Mouse (Mus musculus) adrenal gland, postnatal 4 days (tissue): ENCODE results near the gene Gm42906. TPM values are rescaled to one million over a fixed set of nuclear protein-coding genes. Genes with fewer than 3 reads are reported as not detected.

Experiments
- DNase-seq, 2 experiments: peaks; one replicate each; pipeline ENCODE4 v3.0.0; 2021 to 2022; ENCODE audit warnings: low spot score in 2 of 2, mixed read lengths in 2 of 2
- long read RNA-seq, 2 experiments: library from polyadenylated mRNA; stranded (forward); transcript quantifications; one replicate each; pipeline ENCODE4 v2.0.0; 2021
- total RNA-seq, 2 experiments: library from RNA; stranded (reverse); gene quantifications; 2 replicates each; pipeline ENCODE4 v1.2.3; 2021

The Gm42906 gene
- not detected for total RNA-seq
- long read RNA-seq, experiment 1, partial matches to known transcripts: 0 of 4 reads
- long read RNA-seq, experiment 1, other reads (novel, unspliced or antisense): 4 of 4 reads
- long read RNA-seq, experiment 2, partial matches to known transcripts: 0 of 4 reads
- long read RNA-seq, experiment 2, other reads (novel, unspliced or antisense): 4 of 4 reads

GRCm38 (mm10) chr5:151428113-151428756, at the start of gene Gm42906:
Gm42906 (minus strand) TSS chr5:151428163.
- no peak for DNase-seq

DNA sequence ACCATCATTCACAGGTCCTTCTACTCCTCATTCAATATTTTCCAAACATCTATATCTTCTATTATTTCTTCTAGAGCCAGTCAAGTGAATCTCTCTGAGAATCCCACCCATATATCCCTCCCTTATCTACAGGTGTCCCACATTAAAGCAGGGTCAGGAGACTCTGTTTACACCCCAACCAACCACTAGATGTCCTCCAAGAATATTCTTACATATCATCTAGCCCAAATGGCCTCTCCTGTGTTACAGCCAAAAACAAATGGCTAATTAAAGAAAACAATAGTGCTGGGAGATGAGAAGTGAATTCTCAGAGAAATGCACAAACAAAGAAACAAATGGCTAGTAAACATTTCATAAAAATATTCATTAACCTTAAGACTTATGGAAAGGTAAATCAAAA, 17.7 kb upstream of the Gm42906 start:
- no peak for DNase-seq

- no peak for DNase-seq
These were observed 7.1 kb upstream of the Gm42906 start for GRCm38 (mm10) chr5:151435106-151435505.

DNA sequence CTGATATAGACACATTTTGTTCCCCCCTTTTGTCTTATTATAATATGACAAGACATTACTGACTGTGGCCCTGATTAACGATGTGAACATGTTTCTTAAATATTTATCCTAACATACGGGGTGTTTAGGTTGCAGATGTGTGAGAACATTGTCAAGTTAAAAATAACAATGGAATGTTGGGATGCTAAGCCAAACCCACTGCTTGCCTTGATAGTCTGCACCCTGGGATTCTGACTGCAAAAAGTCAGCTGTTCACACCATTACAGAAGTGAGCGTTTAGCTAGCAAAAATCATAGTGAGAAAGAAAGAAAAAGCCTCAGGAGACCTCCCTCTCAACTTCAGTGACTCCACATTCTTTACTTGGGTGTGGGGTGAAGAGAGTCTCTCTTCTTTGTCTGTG, 1.5 kb downstream of the Gm42906 start:
- no peak for DNase-seq

DNA sequence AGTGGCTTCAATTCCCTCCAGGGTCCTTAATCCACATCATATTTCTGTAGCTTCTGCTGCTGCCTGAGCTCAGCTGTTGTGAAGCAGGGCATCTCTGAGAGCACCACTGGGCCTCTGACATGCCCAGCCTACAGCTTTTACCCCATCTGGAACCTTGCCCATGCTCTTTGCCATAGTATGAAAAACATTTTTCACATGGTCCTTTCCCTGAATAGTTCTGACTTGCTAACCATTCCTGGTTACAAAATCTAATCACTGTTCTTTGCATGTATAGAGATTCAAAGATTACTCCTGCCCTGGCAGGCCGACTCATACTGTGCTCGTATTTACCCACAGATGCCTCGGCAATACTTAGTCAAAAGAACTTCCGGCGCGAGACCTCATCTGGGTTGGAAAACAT, 5.3 kb downstream of the Gm42906 start:
- DNase-seq: no peak

DNA sequence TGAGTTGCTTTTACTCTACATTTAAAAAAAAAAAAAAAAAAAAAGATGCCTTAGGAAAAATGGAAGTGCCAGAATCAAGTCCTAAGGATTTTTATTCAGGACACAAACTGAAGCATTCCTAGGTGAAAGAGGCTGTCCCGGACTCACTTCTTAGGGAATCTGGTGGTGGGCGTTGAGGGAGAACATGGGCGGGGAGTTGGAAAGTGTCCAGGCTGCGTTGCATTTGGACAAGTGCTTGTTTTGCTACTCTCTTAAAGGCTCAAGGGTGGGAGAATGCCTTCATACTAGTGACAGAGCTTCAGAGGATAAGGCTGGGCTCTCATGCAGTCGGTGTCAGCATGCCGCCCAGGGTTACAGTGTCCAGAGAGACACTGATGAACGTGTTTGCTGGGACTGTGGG, 6.1 kb downstream of the Gm42906 start:
- no peak for DNase-seq

- no peak for DNase-seq
These were observed 9.4 kb downstream of the Gm42906 start for GRCm38 (mm10) chr5:151418551-151418950.

DNA sequence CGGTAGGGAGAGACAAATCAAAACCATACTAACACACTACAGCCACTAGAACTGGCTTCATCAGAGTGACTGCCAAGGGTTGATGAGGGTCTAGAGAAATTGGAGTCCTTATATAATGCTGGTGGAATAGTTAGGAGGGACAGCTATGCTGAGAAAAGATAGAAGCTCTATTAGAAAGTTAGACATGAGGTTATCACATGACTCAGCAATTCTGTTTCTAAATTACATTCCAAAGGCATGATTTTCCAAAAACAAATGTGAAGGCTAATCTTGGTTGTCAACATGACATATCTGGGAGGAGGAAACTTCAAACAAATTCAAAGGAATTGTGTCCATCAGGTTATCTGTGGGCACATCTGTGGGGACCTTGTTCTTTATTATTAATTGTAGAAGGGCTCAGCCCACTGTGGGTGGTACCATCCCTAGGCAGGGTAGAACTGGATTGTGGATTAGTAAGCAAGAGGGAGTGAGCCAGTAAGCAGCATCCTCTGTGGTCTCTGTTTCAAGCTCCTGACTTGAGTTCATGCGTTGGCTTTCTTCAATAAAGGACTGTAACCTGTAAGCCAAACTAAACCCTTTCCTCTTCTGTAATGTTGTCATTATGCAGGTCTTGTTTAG, 10.4 kb downstream of the Gm42906 start:
- no peak for DNase-seq

DNA sequence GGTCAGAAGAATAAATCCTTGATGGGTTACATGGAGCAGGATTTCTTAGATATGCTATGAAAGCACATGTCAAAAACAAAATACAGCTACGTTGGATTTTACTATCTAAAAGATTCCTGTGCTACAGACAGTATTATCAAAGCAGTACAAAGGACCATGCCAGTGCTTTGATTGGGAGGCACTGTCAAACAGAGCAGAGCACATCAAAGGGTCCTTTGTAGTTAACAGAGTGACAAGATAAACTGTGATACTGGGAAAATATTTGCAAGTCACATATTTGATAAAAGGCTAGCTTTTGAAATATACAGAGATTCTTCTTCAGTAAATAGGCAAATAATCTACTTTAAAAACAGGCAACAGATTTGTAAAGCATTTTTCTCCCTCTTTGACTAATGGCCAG, 11.0 kb downstream of the Gm42906 start:
- DNase-seq: no peak

DNA sequence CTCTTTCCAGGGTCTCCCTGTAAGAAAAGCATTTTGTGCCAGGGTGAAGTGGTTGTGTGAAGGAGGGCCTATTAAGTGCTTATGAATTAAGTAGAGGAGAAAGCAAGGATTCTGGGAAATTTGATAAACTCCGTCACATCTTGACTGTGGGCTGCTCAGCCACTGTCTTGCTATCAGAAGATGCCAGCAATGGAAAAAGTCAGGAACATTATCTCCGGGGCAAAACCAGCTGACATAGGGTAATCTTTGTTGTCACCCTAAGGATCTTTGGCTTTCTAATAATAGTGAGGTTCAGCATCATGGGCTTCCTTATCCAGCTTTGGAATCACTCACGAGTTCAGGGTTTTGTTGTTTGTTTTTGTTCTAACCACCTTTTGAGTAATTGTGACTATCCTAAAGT, 14.3 kb downstream of the Gm42906 start:
- DNase-seq: no peak

- no peak for DNase-seq
These were observed 15.1 kb downstream of the Gm42906 start for GRCm38 (mm10) chr5:151412666-151413463.

DNA sequence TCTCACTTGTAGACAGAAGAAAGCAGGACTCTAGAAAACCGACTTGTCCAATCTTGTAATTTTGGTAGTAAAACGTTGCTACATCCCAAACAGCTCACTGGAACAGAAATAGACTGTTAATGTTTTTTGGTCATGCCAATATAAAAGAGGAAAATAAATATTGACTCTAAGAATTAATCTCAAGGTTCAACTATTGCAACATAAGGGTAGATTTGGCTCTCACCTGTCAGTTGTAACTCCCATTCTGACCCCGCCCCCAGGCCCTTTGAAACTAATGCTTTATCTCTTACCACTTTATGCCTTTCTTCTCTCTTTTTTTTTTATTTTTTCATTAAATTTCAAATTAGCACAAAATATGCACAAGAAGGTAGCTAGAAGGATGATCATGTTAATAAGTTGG, 18.0 kb downstream of the Gm42906 start:
- no peak for DNase-seq

GRCm38 (mm10) chr5:151409282-151409681, 18.7 kb downstream of the Gm42906 start:
- no peak for DNase-seq

DNA sequence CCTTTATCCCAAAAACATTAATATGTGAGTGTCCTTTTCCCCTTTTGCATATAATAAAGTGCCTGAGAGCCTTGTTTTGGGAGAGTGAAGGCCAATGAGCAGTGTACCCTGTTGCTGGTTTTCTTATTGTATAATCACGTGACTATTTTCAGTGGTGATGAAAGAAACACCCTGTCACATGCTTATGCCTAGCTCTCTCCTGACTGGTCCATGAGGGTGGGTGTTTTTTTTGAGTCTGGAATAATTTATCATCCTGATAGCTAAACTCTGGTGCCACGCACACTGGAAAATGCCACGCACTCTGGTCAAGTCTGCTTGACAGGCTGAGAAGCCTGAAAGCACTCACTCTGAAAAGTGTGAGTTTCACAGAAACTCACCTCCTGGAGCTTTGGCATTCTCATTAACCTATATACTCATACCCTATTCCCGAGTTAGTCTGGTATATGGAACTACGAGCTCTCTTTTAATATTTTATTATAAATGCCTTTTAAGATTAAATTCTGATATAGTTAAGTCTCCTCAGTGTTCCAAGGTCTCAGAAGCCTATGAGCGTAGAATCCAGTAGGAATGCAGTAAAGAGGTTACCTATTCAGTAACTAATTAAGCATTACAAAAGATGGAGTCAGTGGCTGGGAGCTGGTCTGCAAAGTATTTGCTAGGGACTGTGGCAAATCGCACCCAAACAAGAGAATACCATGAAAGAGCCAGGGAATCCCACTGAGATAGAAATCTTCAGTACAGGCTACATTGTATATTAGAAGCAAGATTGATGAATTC, 19.7 kb downstream of the Gm42906 start:
- no peak for DNase-seq

- no peak for DNase-seq
These were observed 20.5 kb downstream of the Gm42906 start for GRCm38 (mm10) chr5:151407493-151407892.

- DNase-seq: no peak
These were observed 21.7 kb downstream of the Gm42906 start for GRCm38 (mm10) chr5:151406276-151406675.

DNA sequence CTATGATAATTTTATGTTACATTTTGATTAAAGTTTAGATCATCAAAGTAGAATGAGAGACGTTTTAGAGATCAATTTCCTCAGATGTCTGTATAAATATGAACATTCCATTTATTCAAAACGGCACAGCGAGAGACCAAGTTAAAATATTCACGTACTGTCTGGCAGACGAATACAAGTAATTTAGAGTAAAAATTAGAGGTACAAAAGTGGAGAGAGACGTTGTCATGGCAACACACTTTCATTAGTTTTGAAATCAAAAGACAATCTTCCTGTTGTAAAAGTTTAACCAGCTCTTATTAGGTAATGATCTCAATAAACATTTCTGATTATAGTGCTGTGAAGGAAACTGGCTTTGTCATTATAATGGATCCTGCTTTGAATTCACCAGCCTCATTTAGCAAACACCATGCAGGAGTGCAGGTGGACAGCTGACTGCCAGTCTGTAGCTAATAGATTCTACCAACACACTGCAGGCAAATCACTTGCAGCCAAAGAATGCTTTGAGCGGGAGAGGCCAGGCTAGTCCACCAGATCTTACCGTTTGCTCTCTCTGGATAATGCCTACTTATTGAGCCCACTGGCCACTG, 22.6 kb downstream of the Gm42906 start:
- DNase-seq: no peak

DNA sequence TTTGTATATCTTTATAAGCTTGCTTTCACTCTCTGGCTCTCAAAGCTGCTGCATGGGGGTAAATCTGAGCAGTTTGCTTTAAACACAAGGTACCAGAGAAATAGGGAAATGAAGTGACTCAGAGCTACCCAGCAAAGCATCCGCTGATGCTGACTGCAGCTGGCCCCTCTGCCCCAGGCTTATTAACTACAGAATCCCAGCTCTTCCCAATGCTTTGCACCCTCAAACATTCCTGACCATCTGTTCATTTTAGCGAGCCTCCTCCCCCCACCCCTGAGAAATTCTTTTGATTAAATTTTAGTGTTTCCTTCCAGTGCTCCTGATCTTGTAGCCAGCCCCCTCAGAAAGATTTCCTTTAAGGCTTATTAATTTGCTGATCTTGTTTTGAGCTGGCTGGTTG, 24.4 kb downstream of the Gm42906 start:
- DNase-seq: no peak

DNA sequence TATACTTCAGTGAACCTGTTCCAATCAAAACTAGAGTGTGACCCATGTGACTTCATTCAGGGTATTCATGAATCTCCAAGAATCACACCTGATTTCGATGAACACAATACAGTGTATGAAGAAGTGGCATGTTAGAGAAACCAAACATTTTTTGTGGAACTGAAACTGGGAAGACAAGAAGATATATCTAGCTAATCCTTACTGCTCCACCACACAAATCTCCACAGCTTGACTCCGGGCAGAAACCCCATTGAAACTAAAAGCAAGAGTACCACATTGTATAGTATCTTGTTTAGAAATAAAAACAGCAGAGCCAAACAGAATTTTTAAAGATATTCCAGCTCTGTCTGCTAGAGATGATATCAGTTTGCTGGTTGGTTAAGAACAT, 27.4 kb downstream of the Gm42906 start:
- DNase-seq: no peak

GRCm38 (mm10) chr5:151399918-151400556, 27.9 kb downstream of the Gm42906 start:
- DNase-seq: no peak
